Mouse (Mus musculus): Measurements from ENCODE around the gene Gm49321.

The Gm49321 gene

DNA sequence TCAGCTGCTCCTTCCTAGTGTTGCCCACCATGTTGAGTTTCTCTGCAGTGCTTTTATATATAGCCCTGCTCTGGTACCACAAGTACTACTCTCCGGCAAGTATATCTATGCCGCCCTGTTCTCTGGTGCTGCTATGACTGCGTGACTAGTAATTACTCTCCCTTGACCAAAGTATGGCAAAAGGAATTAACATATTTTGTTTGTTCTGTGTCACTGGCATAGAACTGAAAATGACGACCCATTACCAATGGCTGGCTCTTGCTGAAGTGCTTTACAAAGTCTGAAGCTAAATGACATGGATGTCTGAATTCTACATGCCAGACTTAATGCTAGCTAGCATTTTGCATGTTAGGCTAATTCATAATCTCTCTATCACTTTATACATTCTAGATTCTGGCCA is 11.0 kb downstream of the Gm49321 start:
- in situ Hi-C loops (cut with MboI, MseI) = no loop called here

- in situ Hi-C loops (cut with MboI, MseI) = loop anchor here (25.0 kb wide), 1 partner anchor 237 kb away; no protein-coding TSS in a partner anchor
These were observed 12.0 kb downstream of the Gm49321 start for GRCm38 (mm10) chr12:73949318-73950058.

DNA sequence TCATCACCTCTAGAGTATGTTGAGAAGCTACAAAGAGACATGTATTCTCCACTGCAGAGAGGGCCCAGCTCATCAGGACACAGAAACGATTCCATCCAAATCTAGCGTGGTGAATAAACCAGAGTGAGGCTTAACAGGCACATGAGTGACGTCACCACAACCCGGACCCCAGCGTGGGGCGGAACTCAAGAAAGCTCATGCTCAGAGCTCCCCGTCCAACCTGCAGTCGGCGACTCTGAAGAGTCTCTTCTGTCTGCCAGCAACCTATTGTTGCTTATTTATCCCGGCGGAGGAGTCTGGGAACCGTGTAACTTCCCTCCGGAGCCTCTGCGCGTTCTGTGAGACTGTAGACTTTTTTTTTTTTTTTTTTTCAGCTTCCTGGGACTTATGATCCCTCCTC is 15.4 kb downstream of the Gm49321 start:
- in situ Hi-C loops (cut with MboI, MseI) = loop anchor here (25.0 kb wide), 1 partner anchor 241 kb away; no protein-coding TSS in a partner anchor

DNA sequence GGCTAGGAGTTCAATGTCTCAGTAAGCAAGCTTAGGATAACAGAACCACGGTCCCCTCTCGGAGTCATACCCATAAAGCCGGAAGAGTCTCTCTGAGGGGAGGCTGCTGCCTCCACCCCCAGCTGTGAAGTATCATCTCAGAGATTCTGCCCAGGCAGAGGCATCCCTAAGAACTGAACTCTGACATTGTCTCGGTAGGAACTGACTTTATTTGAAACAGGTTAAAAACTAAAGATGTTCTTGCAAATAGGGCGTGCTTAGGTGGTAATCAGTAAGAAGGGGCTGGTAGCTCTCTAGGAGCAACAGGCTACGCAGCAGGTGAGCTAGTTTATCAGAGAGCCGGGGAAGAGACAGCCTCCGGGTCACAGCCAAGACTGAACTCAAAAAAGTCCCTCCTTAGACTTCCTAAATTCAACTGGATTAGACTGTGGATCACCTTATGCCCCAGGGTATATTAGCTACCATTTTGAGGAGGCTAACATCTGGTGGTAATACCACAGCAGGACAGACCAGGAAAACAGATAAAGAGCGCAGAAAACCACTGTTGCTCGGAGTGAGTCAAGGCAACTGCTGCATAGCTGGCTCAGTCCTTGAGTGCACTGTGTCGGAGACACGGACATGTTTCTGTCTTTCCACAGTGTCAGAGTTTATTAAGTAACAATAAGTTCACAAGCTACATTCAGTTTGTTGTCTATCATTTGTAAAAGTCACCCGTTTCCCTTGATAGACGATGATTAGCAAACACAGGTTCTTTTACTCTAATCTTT is 16.1 kb downstream of the Gm49321 start:
- in situ Hi-C loops (cut with MboI, MseI) = loop anchor here (25.0 kb wide), 1 partner anchor 241 kb away; no protein-coding TSS in a partner anchor

DNA sequence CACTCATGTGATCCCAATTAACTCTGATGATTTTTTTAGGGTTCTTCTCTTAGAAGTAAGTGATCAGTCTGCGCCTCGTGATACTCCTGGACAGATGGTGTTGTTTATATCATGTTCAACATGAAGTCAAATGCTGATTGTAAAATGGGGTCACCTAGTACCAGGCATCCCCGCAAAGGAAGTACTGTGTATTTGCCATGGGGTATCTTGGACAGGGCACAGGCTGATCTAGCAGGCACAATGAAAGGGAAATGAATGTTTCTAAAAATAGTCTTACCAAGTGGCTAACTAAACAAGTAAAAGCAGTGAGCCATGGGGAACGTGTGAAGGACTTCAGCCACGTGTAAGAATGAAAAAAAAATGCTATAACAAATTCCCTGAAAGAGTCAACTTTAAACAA is 17.3 kb downstream of the Gm49321 start:
- in situ Hi-C loops (cut with MboI, MseI) = loop anchor here (25.0 kb wide), 1 partner anchor 242 kb away; no protein-coding TSS in a partner anchor

GRCm38 (mm10) chr12:73957676-73958075 is 20.2 kb downstream of the Gm49321 start:
- in situ Hi-C loops (cut with MboI, MseI) = loop anchor here (25.0 kb wide), 1 partner anchor 245 kb away; no protein-coding TSS in a partner anchor

- in situ Hi-C loops (cut with MboI, MseI) = loop anchor here (25.0 kb wide), 1 partner anchor 247 kb away; no protein-coding TSS in a partner anchor
These were observed 21.4 kb downstream of the Gm49321 start for GRCm38 (mm10) chr12:73958830-73959229.

GRCm38 (mm10) chr12:73964291-73965281 is 27.1 kb downstream of the Gm49321 start, which contains the start of gene Snapc1:
Gene Snapc1, plus strand, starts transcription at chr12:73964481.
- in situ Hi-C loops (cut with MboI, MseI) = loop anchor here (25.0 kb wide), 1 partner anchor 252 kb away; no protein-coding TSS in a partner anchor

GRCm38 (mm10) chr12:73969142-73969541 is 31.7 kb downstream of the Gm49321 start:
- in situ Hi-C loops (cut with MboI, MseI) = loop anchor here (25.0 kb wide), 1 partner anchor 257 kb away; no protein-coding TSS in a partner anchor

GRCm38 (mm10) chr12:73974584-73974983 is 37.1 kb downstream of the Gm49321 start:
- in situ Hi-C loops (cut with MboI, MseI) = loop anchor here (25.0 kb wide), 1 partner anchor 262 kb away; no protein-coding TSS in a partner anchor

GRCm38 (mm10) chr12:73978144-73978543 is 40.7 kb downstream of the Gm49321 start:
- in situ Hi-C loops (cut with MboI, MseI) = no loop called here

- in situ Hi-C loops (cut with MboI, MseI) = no loop called here
These were observed 42.2 kb downstream of the Gm49321 start for GRCm38 (mm10) chr12:73979667-73980066.

DNA sequence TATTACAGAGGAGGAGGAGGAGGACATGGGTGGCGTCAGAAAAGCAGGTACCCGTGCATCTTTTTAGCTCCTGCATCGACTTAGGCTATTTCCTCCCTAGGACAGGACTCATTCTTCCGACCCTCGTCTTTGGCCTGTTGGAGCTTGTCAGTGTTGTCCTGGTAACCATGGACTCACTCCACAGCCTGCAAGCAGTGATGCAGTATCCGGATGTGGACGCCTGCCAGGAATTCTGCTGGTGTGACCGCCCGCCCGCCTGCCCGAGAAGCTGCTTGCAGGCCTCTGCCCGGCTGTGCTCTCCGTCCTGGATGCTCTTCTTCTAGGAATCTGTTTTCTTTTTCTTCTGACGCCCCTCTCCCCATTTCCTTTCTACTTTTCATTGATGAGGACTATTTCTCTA is 45.1 kb downstream of the Gm49321 start:
- in situ Hi-C loops (cut with MboI, MseI) = no loop called here

DNA sequence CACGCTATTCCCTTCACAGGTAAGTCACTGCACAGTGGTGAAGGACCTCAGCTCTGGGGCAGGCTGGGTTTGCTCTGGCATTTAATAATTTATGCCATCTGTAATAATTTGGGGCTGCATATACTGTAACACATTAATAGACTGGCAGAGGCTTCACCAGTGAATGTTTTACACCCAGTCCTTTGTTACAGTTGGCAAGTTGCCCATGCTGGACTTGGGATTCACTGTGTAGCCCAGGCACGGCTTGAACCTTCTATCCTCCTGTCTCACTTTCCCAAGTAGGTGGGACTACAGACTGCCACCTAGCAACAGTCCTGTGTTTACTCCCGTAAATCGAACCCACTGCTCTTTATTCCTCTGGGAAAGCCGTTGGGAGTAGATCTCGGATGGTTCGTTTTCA is 48.8 kb downstream of the Gm49321 start:
- in situ Hi-C loops (cut with MboI, MseI) = no loop called here

DNA sequence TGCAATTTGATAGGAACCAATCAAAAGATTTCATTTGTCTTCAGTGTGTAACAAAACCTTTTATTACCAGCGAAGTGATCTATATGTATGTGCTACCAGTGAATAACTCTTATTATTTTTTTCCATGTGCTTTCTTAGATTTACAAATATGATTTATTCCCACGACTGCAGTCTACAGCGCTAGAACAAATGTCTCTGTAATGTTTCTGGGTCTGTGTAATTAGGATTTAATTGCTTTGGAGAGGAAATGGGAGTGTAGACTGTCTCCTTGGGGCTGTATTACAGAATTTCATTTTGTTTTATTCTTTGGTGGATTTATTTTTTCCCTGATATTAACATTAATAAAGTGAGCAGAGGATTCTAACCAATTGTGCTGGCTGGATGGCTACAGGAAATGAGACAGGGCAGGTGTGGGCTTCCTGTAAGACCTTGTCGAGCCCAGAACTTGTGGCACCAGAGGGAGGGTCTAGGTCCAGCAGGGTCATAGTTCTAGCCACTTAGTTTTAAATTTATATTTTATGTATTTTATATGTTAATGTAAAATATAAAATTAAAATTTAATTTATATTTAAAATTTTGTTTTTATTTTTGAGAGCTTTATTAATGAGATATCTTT is 51.0 kb downstream of the Gm49321 start:
- in situ Hi-C loops (cut with MboI, MseI) = no loop called here

GRCm38 (mm10) chr12:73989594-73989993 is 52.1 kb downstream of the Gm49321 start:
- in situ Hi-C loops (cut with MboI, MseI) = no loop called here

DNA sequence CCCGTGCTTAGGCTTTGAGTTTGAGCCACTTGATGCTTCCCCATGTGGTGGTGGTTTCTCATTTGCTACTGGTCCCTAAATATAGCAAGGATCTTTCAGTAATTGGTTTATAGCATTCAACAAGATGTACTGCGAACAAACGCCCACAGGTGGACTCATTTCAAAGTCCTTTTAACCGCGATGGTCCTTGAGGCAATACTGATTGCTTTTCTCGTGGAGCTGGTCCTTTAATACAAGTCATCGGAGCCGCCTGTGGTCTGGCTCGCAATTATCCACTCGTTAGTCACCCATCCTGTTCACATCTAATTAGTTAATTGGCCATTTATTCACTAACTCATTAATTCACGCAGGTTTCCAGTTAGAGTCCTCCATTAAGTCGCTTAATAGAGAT is 59.4 kb downstream of the Gm49321 start:
- in situ Hi-C loops (cut with MboI, MseI) = no loop called here

- in situ Hi-C loops (cut with MboI, MseI) = no loop called here
These were observed 60.1 kb downstream of the Gm49321 start, which contains the start of gene Syt16 for GRCm38 (mm10) chr12:73997297-73998127. Gene Syt16, plus strand, starts transcription at chr12:73997661.

- in situ Hi-C loops (cut with MboI, MseI) = no loop called here
These were observed 60.6 kb downstream of the Gm49321 start for GRCm38 (mm10) chr12:73998128-73998456.

DNA sequence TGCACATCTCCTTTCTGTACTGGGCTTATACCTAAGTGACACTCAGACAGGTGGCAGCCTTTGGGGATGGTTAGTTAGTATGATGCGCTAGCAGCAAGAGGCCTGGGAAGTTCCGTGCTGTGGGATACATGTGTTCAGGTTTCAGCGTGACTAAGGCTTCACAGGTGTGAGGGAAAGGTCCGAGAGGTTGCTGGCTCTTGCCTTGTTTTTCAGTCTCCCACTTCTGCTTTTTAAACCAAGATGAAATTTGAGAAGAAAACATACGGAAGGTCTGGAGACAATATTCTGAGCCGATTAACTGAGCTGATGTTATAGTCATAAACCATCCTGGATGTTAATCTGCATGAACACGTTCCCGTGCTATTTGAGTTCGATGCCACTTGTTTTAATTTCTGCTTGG is 65.0 kb downstream of the Gm49321 start:
- in situ Hi-C loops (cut with MboI, MseI) = no loop called here

Measured in T-helper 2 cell (primary cell).